Mouse (Mus musculus): ENCODE data around the gene Ncapg2.

- no peak for TF ChIP-seq POLR2A (IDR thresholded peaks at IDR 0.05; ENCODE audit: control insufficient read depth, extremely low read depth, insufficient read depth, low read length, poor library complexity)
- no peak for TF ChIP-seq CTCF (IDR thresholded peaks at IDR 0.05; ENCODE audit: borderline replicate concordance, control insufficient read depth, extremely low read depth, insufficient read depth, low read length, poor library complexity)
Observed at GRCm38 (mm10) chr12:116395312-116395711, 9.9 kb upstream of the Ncapg2 start.
